Mouse (Mus musculus): Measurements from ENCODE around the gene Snn. TPM values are rescaled to one million over a fixed set of nuclear protein-coding genes. Genes with fewer than 3 reads are reported as not detected.

Snn gene
- polyA plus RNA-seq, 1 experiment: 187 TPM

DNA sequence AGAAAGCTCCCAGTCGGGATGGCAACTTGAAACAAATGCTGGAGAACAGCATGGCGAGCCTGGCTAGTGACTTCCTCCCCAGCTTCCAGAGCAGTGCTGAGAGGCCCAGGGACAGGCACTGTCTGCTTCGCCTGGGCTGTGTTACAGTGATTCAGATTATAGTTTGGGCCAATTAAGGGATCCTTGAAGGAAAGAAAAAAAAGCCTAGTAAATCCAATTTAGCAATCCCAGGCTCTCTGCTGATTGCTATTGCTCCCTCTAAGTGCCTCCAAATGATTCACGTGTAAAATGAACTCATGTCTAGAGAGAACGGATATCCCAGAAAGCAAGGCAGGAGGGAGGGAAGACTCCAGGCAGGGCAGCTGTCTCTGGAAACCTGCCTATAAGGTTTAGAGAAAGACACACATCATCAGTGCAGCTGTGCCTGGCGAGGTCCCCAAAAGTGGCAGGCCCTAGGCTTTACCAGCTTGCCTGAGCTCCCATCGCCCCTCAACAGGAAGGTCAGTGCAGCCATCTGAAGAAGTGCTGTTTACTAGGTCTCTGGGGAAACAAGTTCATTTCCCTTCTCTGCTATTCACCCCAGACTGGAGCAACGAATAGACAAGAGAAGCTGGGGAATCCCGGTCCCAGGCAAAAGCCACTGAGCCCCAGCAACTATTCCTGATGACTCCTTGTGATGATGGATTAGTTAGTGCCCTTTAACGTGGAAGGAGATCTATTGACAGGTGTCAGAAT is 30.3 kb downstream of the Snn start:
- DNase-seq (ENCODE audit: low read depth): no peak
- TF ChIP-seq CTCF (IDR thresholded peaks at IDR 0.05; ENCODE audit: borderline replicate concordance, extremely low read depth, insufficient read depth, insufficient read length) (no peak), POLR2A (IDR thresholded peaks at IDR 0.05; ENCODE audit: borderline replicate concordance, extremely low read depth, insufficient read depth, insufficient read length, poor library complexity, severe bottlenecking) (no peak)

- no peak for TF ChIP-seq POLR2A (IDR thresholded peaks at IDR 0.05; ENCODE audit: borderline replicate concordance, extremely low read depth, insufficient read depth, insufficient read length, poor library complexity, severe bottlenecking)
- no peak for TF ChIP-seq CTCF (IDR thresholded peaks at IDR 0.05; ENCODE audit: borderline replicate concordance, extremely low read depth, insufficient read depth, insufficient read length)
- DNase-seq (ENCODE audit: low read depth): no peak
These were observed 31.3 kb downstream of the Snn start for GRCm38 (mm10) chr16:11092061-11092460.

DNA sequence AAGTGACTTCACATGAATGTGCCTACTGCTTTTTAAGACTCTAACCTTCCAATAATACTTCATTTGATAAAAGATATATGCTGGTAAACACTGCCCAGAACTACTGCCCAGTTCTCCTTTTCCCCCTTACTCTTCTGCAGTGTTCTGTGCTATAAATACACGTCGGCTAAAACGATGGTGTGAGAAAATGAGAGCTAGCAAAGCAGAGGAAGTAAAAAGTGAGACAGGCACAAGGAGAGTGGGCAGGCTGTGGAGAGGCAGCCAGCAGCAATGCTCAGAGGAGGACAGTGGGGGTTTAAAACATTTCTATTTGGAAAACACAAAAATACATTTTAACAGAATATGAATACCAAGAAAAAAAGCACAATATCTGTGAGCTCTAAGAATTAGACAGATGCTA is 31.8 kb downstream of the Snn start:
- no peak for DNase-seq (ENCODE audit: low read depth)
- TF ChIP-seq CTCF (IDR thresholded peaks at IDR 0.05; ENCODE audit: borderline replicate concordance, extremely low read depth, insufficient read depth, insufficient read length) (no peak), POLR2A (IDR thresholded peaks at IDR 0.05; ENCODE audit: borderline replicate concordance, extremely low read depth, insufficient read depth, insufficient read length, poor library complexity, severe bottlenecking) (no peak)

DNA sequence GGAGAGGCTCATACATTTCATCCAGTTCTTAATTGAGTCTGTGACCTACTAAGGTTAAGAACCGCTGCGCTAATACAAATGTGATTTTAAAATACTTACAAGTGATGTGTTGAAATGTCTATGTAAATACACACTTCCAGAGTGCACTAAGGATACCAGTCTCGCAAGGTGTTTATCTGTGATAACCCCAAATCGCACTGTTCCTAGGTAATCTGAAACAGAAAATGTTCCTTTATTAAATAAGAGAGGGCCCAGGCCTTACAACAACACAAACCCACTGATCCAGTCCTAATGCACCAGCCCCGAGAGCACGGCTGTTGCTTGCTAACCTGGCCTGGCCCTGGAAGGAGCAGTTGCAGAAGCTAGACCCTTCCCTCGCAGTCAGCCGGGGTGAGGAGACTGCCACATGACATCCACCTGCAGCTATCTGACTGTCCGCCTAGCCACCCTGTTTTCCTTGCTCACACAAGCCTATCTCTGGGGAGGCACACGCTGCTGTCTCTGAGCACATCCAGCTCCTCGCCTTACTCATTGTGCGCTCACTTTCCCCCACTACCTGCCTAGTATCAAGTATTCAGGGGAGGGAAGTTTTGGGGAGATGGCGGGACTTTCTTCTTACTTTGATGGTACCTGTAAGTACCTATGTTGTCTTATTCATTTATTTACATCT is 33.1 kb downstream of the Snn start:
- DNase-seq (ENCODE audit: low read depth): no peak
- TF ChIP-seq CTCF (IDR thresholded peaks at IDR 0.05; ENCODE audit: borderline replicate concordance, extremely low read depth, insufficient read depth, insufficient read length): no peak
- TF ChIP-seq POLR2A (IDR thresholded peaks at IDR 0.05; ENCODE audit: borderline replicate concordance, extremely low read depth, insufficient read depth, insufficient read length, poor library complexity, severe bottlenecking): no peak

GRCm38 (mm10) chr16:11097301-11097700 is 36.6 kb downstream of the Snn start:
- TF ChIP-seq POLR2A (IDR thresholded peaks at IDR 0.05; ENCODE audit: borderline replicate concordance, extremely low read depth, insufficient read depth, insufficient read length, poor library complexity, severe bottlenecking): no peak
- TF ChIP-seq CTCF (IDR thresholded peaks at IDR 0.05; ENCODE audit: borderline replicate concordance, extremely low read depth, insufficient read depth, insufficient read length): no peak
- no peak for DNase-seq (ENCODE audit: low read depth)

GRCm38 (mm10) chr16:11104905-11105304 is 44.2 kb downstream of the Snn start:
- DNase-seq (ENCODE audit: low read depth): no peak
- TF ChIP-seq CTCF (IDR thresholded peaks at IDR 0.05; ENCODE audit: borderline replicate concordance, extremely low read depth, insufficient read depth, insufficient read length) (no peak), POLR2A (IDR thresholded peaks at IDR 0.05; ENCODE audit: borderline replicate concordance, extremely low read depth, insufficient read depth, insufficient read length, poor library complexity, severe bottlenecking) (no peak)

GRCm38 (mm10) chr16:11109198-11109740 is 48.5 kb downstream of the Snn start:
- DNase-seq (ENCODE audit: low read depth): peak; percentile 60
- TF ChIP-seq CTCF (IDR thresholded peaks at IDR 0.05; ENCODE audit: borderline replicate concordance, extremely low read depth, insufficient read depth, insufficient read length) (peak; percentile 50; the same call in 1 of the 2 replicates), POLR2A (IDR thresholded peaks at IDR 0.05; ENCODE audit: borderline replicate concordance, extremely low read depth, insufficient read depth, insufficient read length, poor library complexity, severe bottlenecking) (no peak)

- TF ChIP-seq CTCF (IDR thresholded peaks at IDR 0.05; ENCODE audit: borderline replicate concordance, extremely low read depth, insufficient read depth, insufficient read length): no peak
- no peak for TF ChIP-seq POLR2A (IDR thresholded peaks at IDR 0.05; ENCODE audit: borderline replicate concordance, extremely low read depth, insufficient read depth, insufficient read length, poor library complexity, severe bottlenecking)
These were observed 61.9 kb downstream of the Snn start for GRCm38 (mm10) chr16:11122625-11123024.

GRCm38 (mm10) chr16:11124110-11124509 is 63.4 kb downstream of the Snn start:
- DNase-seq (ENCODE audit: low read depth): no peak
- TF ChIP-seq POLR2A (IDR thresholded peaks at IDR 0.05; ENCODE audit: borderline replicate concordance, extremely low read depth, insufficient read depth, insufficient read length, poor library complexity, severe bottlenecking): no peak

More at GRCm38 (mm10) chr16:11122625-11123024, 61.9 kb downstream of the Snn start:
- DNase-seq (ENCODE audit: low read depth): no peak

Other genes starting within 250 kb of the Snn start
- not detected in 2 replicates for gene Gm11172, start 248.0 kb upstream of the Snn start, polyA plus RNA-seq (2012; rRNA removed)
- 2.3 and 3.0 TPM in 2 replicates for gene Rmi2, start 225.9 kb upstream of the Snn start, polyA plus RNA-seq (2012; rRNA removed)
- 35.9 and 39.0 TPM in 2 replicates for gene Litaf, start 5.2 kb downstream of the Snn start, polyA plus RNA-seq (2012; rRNA removed)
- gene Txndc11, start 73.7 kb downstream of the Snn start, polyA plus RNA-seq (2012; rRNA removed): 26.6 and 28.2 TPM in 2 replicates
- gene Zc3h7a, start 115.4 kb downstream of the Snn start, polyA plus RNA-seq (2012; rRNA removed): 113 and 127 TPM in 2 replicates
- gene Rsl1d1, start 142.4 kb downstream of the Snn start, polyA plus RNA-seq (2012; rRNA removed): 57.9 and 62.4 TPM in 2 replicates
- 34.3 and 54.9 TPM in 2 replicates for gene Gspt1, start 193.4 kb downstream of the Snn start, polyA plus RNA-seq (2012; rRNA removed)